Mouse (Mus musculus): ENCODE measurements at regions not wholly inside any gene's neighbourhood (a gene's known extent, or its start where the extent isn't known, plus 50 kb on each side); places are given as distances from the start of the nearest gene placed in this dataset.

DNA sequence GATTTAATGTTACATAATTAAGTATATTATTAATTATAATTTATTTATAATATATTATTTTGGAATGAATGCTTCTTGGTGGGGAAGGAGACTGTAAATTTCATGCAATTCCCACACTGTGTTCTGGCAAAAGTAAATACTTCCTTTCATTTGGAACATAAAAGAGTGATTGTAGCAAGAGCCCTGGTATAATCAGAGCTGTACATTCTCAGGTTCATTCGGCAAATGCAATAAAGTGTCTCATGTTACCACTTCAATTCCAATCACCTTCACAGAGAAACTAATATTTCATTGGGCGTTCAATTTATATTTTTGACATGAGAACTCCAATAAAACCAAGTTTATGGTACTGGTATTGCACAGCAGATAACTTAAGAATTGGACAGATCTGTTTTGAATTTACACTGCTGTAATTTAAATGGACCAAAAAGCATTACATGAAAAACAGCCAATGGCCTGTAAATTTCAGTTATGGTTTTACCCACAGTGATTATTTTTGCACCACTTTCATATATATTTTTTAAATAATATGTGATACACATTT is 569.0 kb downstream of the Pcdh7 start:
- DNase-seq: no peak

GRCm38 (mm10) chr5:58291261-58291660 is 573.5 kb downstream of the Pcdh7 start:
- peak in 1 of 2 experiments; percentile 6 for DNase-seq

- no peak for DNase-seq
Measured at GRCm38 (mm10) chr5:58294903-58295302, 577.1 kb downstream of the Pcdh7 start.

DNA sequence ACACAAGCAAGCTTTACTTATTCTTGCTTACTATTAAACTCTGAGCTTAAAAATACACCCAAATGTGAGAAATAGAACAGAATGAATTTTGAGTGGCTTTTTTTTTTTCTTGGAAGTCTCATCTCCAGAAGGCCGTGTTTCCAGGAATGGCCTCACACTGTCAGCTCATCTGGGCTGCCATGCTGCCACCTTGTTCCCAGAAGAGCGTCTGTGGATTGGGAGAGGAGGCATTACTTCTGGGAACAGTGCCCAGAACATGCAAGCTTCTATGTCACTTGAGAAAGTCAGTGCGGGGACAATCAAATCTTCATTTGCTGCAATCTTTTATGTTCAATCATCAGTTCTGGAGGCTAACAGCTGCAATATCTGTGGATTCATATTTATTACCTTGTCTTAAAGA is 613.6 kb downstream of the Pcdh7 start:
- DNase-seq: peak; percentile 10 to 32
